Mouse (Mus musculus) retina, embryonic 14.5 days (tissue): ENCODE measurements around the gene Cptp.
A peak's percentile ranks its signal among the peaks of the same experiment; 100 is the strongest.

ENCODE experiments used
- DNase-seq: peaks from one replicate; pipeline ENCODE4 v3.0.0-alpha.2; 2015; ENCODE audit warnings: low spot score

Gene Cptp

GRCm38 (mm10) chr4:155887674-155888073 is 18.4 kb upstream of the Cptp start:
- DNase-seq = no peak

GRCm38 (mm10) chr4:155886330-155886729 is 17.1 kb upstream of the Cptp start:
- no peak for DNase-seq

- DNase-seq = no peak
Measured at GRCm38 (mm10) chr4:155883587-155883986, 14.3 kb upstream of the Cptp start.

- no peak for DNase-seq
Measured at GRCm38 (mm10) chr4:155871404-155871803, 2.2 kb upstream of the Cptp start.

- DNase-seq = no peak
Measured at GRCm38 (mm10) chr4:155868614-155869298, 484 bp downstream of the Cptp start.

- DNase-seq = no peak
Measured at GRCm38 (mm10) chr4:155863001-155863400, 6.2 kb downstream of the Cptp start, which contains the start of gene Tas1r3. Gene Tas1r3 (minus strand): TSS chr4:155863362.

GRCm38 (mm10) chr4:155861787-155862186 is 7.5 kb downstream of the Cptp start:
- DNase-seq = no peak

GRCm38 (mm10) chr4:155859318-155859717 is 9.9 kb downstream of the Cptp start:
- DNase-seq = peak; percentile 59

GRCm38 (mm10) chr4:155856881-155857280 is 12.4 kb downstream of the Cptp start:
- DNase-seq = no peak

GRCm38 (mm10) chr4:155856071-155856470 is 13.2 kb downstream of the Cptp start:
- DNase-seq = no peak

- no peak for DNase-seq
Measured at GRCm38 (mm10) chr4:155854991-155855390, 14.2 kb downstream of the Cptp start.

GRCm38 (mm10) chr4:155853421-155853820 is 15.8 kb downstream of the Cptp start:
- DNase-seq = no peak

GRCm38 (mm10) chr4:155851951-155852411 is 17.3 kb downstream of the Cptp start:
- DNase-seq = no peak

- no peak for DNase-seq
Measured at GRCm38 (mm10) chr4:155851368-155851767, 17.9 kb downstream of the Cptp start.

- no peak for DNase-seq
Measured at GRCm38 (mm10) chr4:155849792-155850451, 19.3 kb downstream of the Cptp start.

- no peak for DNase-seq
Measured at GRCm38 (mm10) chr4:155849391-155849790, 19.8 kb downstream of the Cptp start.

- DNase-seq = peak; percentile 5
Measured at GRCm38 (mm10) chr4:155848434-155849095, 20.7 kb downstream of the Cptp start.

GRCm38 (mm10) chr4:155847591-155848352 is 21.5 kb downstream of the Cptp start:
- peak; percentile 38 for DNase-seq

- DNase-seq = peak; percentile 94
Measured at GRCm38 (mm10) chr4:155846871-155847578, 22.2 kb downstream of the Cptp start, which contains the start of gene Dvl1. Gene Dvl1 (plus strand): TSS chr4:155847402.

- no peak for DNase-seq
Measured at GRCm38 (mm10) chr4:155843231-155843630, 26.0 kb downstream of the Cptp start.

- peak; percentile 19 for DNase-seq
Measured at GRCm38 (mm10) chr4:155841651-155842270, 27.5 kb downstream of the Cptp start.
